Mouse (Mus musculus) limb, embryonic 10.5 days (tissue): ENCODE results near the gene Lipi. TPM values are rescaled to one million over a fixed set of nuclear protein-coding genes. Genes with fewer than 3 reads are reported as not detected.

ENCODE experiments used
- DNase-seq: peaks from one replicate; pipeline ENCODE4 v3.0.0-alpha.2; 2017; ENCODE audit warnings: low spot score
- H3K27ac ChIP-seq: fragments of 300-500 bp; sonication (generic); 2 replicates; pipeline ENCODE4 v1.5.1; 2016; ENCODE audit warnings: mild to moderate bottlenecking
- H3K27me3 ChIP-seq: fragments of 300-500 bp; sonication (generic); 2 replicates; pipeline ENCODE4 v1.6.1; 2016; ENCODE audit warnings: low read depth, mild to moderate bottlenecking; ENCODE audit not compliant: poor library complexity, severe bottlenecking
- H3K36me3 ChIP-seq: fragments of 300-500 bp; sonication (generic); 2 replicates; pipeline ENCODE4 v1.6.1; 2016; ENCODE audit warnings: mild to moderate bottlenecking, moderate library complexity
- H3K4me1 ChIP-seq: fragments of 300-500 bp; sonication (generic); 2 replicates; pipeline ENCODE4 v1.6.1; 2016
- H3K4me3 ChIP-seq: fragments of 300-500 bp; sonication (generic); 2 replicates; pipeline ENCODE4 v1.5.1; 2016; ENCODE audit warnings: mild to moderate bottlenecking, moderate library complexity
- H3K9me3 ChIP-seq: fragments of 300-500 bp; sonication (generic); replicated peaks from 2 replicates; pipeline ENCODE4 v1.6.1; 2016; ENCODE audit warnings: mild to moderate bottlenecking
- WGBS: fragments of 180-500 bp; shearing (Covaris S2); methylation state at CpG from one replicate; pipeline ENCODE4 v1.1.7; 2016; 5-methylcytosine and 5-hydroxymethylcytosine counted together
- polyA plus RNA-seq: library from polyadenylated mRNA; unstranded; fragments of >200 nt; fragmentation: Nextera tagmentation; extraction: Ambion mirVana; gene quantifications from 2 replicates; pipeline ENCODE4 v1.2.1, GENCODE M21; 2016

Gene Lipi
- polyA plus RNA-seq, result not detected in 2 replicates

DNA sequence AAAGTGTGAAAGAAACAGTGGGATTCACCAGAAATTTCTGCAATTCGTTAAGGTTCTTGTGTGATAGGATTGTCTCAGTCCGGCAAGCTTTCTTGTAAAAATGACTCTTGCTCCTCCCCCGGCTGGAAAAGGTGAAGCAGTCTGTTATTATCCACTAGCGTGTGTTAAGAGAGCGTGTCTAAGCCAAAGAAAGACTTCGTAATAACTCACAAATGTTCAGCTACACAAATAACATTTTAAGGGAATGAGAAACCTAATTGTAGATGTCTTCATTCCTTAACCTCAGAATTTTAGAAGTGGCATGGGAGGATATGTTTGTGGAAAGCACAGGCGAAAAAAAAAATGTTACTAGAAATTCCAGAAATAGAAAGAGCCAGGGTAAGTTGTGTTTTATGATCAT is at the start of gene Lipi:
Lipi (minus strand) TSS at position 101 of the 400 bp plus-strand sequence.
- no peak within 1 kb of the TSS for H3K4me3 ChIP-seq
- 90% methylated on average over 7 of the region's 7 CpGs for WGBS
- H3K27ac ChIP-seq, result no peak within 1 kb of the TSS
- DNase-seq, result no peak
- H3K36me3 ChIP-seq, result no peaks in the 10 kb centered on the region
- H3K9me3 ChIP-seq, result no peaks in the 10 kb centered on the region
- H3K27me3 ChIP-seq, result no peaks in the 10 kb centered on the region
- no peaks in the 10 kb centered on the region for H3K4me1 ChIP-seq

DNA sequence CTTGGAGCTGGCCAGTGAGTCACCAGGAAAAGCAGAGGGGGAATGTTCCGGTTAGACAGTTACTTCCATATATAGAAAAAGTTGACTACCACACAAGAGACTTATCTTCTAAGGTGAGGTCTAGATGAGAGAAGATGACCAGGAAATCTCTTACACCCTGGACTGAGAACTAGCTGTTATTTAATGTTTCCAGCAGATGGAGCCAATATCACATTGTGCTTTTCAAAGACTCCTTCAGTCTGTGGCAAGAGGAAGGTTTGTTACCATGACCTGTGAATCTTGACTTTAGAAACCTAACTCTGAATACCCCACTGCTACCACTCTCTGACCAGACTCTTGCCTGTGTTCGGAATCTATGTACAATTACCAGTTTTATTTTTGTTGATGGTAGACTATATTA is 42.0 kb upstream of the Lipi start:
- no peaks in the 10 kb centered on the region for H3K4me1 ChIP-seq
- H3K36me3 ChIP-seq, result no peaks in the 10 kb centered on the region
- H3K4me3 ChIP-seq, result no peak overlapping the region
- H3K27me3 ChIP-seq, result no peaks in the 10 kb centered on the region
- WGBS, result 91% methylated on average over 2 of the region's 2 CpGs
- H3K27ac ChIP-seq, result no peak overlapping the region
- no peak for DNase-seq
- H3K9me3 ChIP-seq, result no peaks in the 10 kb centered on the region

DNA sequence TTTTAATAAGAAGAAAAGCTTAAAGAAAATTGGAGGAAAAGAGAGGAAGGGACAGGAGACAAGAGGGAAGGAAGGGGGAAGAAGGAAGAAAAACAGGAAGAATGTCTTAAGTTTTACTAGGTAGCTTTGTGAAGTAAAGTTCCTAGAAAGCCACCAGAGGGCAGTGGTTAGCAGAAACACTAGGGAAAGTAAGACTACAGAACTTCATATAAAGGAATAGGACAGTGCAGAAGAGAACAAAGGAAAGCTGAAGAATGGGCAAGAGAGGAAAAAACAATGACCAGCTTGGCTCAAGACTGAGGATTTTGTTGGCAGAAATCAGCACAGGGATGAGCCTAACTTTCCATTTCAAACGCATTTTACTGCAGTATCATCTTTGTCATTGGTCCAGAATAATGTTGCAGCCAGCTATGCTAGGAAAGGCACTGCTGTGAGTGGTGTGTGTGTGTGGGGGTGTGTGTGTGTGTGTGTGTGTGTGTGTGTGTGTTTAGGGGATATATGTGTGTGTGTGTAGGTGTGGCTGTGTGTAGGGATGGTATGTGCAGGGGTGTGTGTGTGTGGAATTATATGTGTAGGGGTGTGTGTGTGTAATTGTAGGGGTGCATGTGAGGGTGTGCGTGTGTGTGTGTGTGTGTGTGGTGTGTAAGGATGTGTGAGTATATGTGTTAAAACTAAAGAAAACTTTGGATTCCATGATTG is 31.9 kb upstream of the Lipi start:
- Histone ChIP-seq H3K4me1 (peaks cover 8% of the 10 kb centered on the region; the same call in 1 of the 2 replicates), H3K9me3 (no peaks in the 10 kb centered on the region), H3K27me3 (no peaks in the 10 kb centered on the region), H3K36me3 (no peaks in the 10 kb centered on the region), H3K27ac (no peak overlapping the region), H3K4me3 (no peak overlapping the region)
- WGBS, result 72% methylated on average over 2 of the region's 2 CpGs
- no peak for DNase-seq

DNA sequence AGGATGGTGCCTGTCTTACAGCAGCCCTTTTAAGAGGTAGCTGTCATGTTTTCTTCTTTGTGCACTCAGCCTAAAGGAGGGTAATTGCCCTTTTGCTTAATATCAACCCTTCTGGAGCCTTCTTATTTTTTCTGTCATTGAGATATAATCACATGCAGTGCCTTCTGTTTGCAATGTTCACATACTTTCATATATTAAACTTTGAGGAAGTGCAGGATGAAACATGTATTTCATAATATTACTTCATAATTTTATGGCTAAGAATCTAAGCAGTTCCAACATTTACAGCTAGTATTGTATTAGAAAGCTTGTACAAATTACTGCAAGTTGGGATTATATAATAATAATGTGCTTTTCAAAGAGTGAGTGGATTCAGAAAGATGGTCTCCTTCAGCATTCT is 26.7 kb upstream of the Lipi start:
- Histone ChIP-seq H3K36me3 (no peaks in the 10 kb centered on the region), H3K9me3 (no peaks in the 10 kb centered on the region)

DNA sequence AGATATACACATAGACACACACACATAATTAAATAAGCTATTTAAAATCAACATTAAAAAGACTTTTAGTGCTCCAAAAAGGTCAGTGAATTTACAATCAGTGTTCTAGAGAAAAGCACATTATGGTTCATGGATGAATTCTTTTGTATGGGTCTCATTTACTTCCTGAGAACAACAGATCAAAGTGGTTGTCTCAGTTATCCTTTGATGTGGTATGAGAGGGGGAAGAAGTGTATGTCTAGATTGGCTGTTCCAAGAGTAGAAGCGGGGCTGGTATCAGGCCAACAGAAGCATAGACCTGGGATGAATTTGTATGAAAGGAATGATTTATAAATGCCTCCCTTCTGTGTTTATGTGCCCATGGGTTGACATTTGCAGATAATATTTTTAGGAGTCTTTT is 20.6 kb upstream of the Lipi start:
- WGBS, result 81% methylated on average over 1 of the region's 1 CpGs
- no peaks in the 10 kb centered on the region for H3K4me1 ChIP-seq
- DNase-seq, result no peak
- H3K27ac ChIP-seq, result no peak overlapping the region
- H3K36me3 ChIP-seq, result no peaks in the 10 kb centered on the region
- H3K4me3 ChIP-seq, result no peak overlapping the region
- H3K27me3 ChIP-seq, result no peaks in the 10 kb centered on the region
- no peaks in the 10 kb centered on the region for H3K9me3 ChIP-seq

More for the DNA sequence above, 26.7 kb upstream of the Lipi start:
- Histone ChIP-seq H3K4me3 (no peak overlapping the region), H3K27me3 (no peaks in the 10 kb centered on the region), H3K27ac (no peak overlapping the region), H3K4me1 (peaks cover 8% of the 10 kb centered on the region; the same call in 1 of the 2 replicates)
- no peak for DNase-seq

DNA sequence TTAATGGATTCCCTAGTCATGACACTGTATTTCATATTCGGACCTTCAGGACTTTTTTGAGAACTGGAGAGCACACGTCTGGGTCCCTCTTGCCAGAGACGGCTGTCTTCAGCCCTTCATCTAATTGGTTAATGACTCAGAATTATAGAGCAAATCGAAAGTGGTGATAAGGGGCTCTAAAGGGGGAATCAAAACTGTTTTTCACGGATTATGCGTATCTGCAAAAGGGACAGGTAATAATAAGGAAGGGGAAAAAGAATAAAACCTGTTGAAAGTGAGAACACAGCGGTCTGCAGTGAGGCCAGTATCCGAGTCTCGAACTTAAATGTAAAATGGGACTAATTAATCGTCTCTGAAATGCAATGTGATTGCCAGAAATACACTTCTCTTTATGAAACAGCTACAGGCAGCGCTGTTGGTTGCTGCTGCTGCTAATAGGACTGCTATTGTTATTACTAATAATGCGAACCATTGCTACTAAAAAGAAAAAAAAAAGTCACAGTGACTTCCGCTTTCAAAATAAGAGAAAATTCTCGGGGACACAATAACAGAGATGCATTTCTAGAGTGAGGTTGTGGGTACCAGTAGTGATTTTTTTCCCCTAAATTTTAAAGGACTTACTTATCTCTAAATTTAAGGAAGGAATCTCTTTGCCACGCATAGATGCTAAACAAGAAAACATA is 7.8 kb upstream of the Lipi start:
- WGBS, result 23% methylated on average over 15 of the region's 15 CpGs
- Histone ChIP-seq H3K9me3 (no peaks in the 10 kb centered on the region), H3K4me3 (peak overlapping the region; percentile 76), H3K36me3 (no peaks in the 10 kb centered on the region), H3K4me1 (peaks cover 7% of the 10 kb centered on the region), H3K27ac (no peak overlapping the region), H3K27me3 (peaks cover 18% of the 10 kb centered on the region)
- DNase-seq, result no peak

DNA sequence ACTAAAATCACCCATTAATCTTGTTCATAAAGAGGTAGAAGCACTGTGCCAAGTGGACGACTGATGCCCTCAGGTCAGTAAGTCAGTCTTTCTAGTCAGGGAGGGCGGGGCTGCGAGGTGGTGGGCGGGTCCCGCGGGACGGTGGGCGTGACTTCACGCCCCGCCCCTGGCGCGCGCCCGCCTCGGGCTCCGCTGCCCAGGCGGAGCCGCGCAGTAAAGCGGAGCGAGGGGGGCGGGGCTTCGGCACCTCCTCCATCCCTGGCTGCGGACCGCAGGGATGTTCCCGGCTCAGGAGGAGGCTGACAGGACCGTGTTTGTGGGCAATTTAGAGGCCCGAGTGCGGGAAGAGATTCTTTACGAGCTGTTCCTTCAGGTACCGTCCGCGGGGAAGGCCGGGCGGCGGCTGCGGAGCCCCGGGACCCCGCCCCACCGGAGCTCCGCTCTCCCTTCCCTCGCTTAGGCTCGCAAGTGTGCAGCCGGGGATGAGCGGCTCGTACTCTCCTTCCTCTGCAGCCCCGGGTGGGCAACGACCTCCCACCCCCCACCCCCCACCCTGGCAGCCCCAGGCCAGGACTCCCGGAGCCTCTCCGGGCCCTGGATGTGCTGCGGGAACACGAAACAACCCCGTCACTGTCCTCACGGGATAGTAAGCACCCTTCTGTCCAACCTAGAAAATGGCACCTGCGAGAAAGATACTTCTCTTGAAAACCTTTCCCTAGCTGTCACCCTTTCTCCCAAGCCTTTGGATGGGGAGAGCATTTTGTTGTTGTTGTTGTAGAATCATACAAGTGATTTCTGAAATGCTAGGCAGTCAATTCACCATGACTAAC is 7.0 kb upstream of the Lipi start, which contains the start of gene Rbm11:
Rbm11 (plus strand) TSS at position 174 of the 830 bp plus-strand sequence.
- Histone ChIP-seq H3K36me3 (no peaks in the 10 kb centered on the region), H3K4me1 (peaks cover 7% of the 10 kb centered on the region), H3K27me3 (peaks cover 18% of the 10 kb centered on the region), H3K27ac (peak within 1 kb of the TSS; percentile 50; the same call in 1 of the 2 replicates), H3K4me3 (peak within 1 kb of the TSS; percentile 76), H3K9me3 (no peaks in the 10 kb centered on the region)
- DNase-seq, result peak; percentile 85
- under 1% methylated on average over 55 of the region's 55 CpGs for WGBS

GRCm38 (mm10) chr16:75586466-75586865 is 605 bp upstream of the Lipi start:
- Histone ChIP-seq H3K27ac (no peak overlapping the region), H3K4me1 (no peaks in the 10 kb centered on the region), H3K4me3 (no peak overlapping the region), H3K9me3 (no peaks in the 10 kb centered on the region), H3K36me3 (no peaks in the 10 kb centered on the region), H3K27me3 (no peaks in the 10 kb centered on the region)
- no peak for DNase-seq
- WGBS, result 35% methylated on average over 3 of the region's 3 CpGs

GRCm38 (mm10) chr16:75582279-75582678 is 3.6 kb downstream of the Lipi start:
- 48% methylated on average over 5 of the region's 5 CpGs for WGBS
- no peaks in the 10 kb centered on the region for H3K9me3 ChIP-seq
- no peak overlapping the region for H3K4me3 ChIP-seq
- no peak overlapping the region for H3K27ac ChIP-seq
- no peaks in the 10 kb centered on the region for H3K4me1 ChIP-seq
- H3K27me3 ChIP-seq, result no peaks in the 10 kb centered on the region
- DNase-seq, result no peak
- H3K36me3 ChIP-seq, result no peaks in the 10 kb centered on the region

DNA sequence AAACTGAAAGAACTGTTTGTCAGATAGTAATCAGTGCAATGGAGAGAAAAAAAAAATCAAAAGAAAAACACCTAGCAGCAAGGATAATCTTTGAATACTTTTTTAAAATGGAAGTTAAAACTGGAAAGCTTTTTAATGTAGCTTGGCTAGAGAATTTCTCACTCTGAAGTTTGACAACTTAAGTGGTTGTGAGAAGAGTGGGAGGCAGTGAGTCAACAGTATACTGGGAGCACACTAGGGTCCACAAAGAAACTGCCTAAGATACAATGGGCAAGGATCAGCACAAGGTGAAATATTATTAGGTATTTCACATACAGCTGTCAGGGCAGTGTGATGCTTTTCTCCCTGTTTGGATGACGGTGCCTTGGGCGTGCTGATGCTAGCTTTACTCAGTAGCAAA is 23.0 kb downstream of the Lipi start:
- H3K36me3 ChIP-seq, result no peaks in the 10 kb centered on the region
- 93% methylated on average over 2 of the region's 2 CpGs for WGBS
- H3K4me1 ChIP-seq, result no peaks in the 10 kb centered on the region
- no peak overlapping the region for H3K27ac ChIP-seq
- no peak for DNase-seq
- H3K4me3 ChIP-seq, result no peak overlapping the region
- H3K9me3 ChIP-seq, result no peaks in the 10 kb centered on the region
- no peaks in the 10 kb centered on the region for H3K27me3 ChIP-seq

DNA sequence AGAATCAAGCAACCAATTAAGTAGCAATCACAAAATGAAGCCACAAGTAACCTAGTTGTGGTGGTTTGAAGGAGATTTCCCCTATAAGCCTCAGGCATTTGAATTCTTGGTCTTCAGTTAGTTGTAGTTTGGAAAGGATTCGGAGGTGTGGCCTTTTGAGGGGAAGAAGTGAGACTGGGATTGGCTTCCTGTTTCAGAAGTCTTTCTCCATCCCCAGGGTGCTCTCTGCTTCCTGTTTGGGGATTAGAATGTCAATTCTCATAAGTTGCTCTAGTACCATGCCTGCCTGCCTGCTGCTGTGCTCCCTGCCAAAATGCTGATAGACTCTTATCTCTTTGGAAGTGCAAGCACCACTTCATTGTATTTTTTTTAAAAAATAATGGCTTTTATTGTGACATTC is 40.6 kb downstream of the Lipi start:
- WGBS, result 86% methylated on average over 1 of the region's 1 CpGs
- DNase-seq, result no peak
- Histone ChIP-seq H3K9me3 (no peaks in the 10 kb centered on the region), H3K27me3 (no peaks in the 10 kb centered on the region), H3K4me3 (no peak overlapping the region), H3K4me1 (no peaks in the 10 kb centered on the region), H3K27ac (no peak overlapping the region), H3K36me3 (no peaks in the 10 kb centered on the region)

- Histone ChIP-seq H3K4me1 (no peaks in the 10 kb centered on the region), H3K9me3 (no peaks in the 10 kb centered on the region), H3K27ac (no peak overlapping the region), H3K4me3 (no peak overlapping the region), H3K36me3 (no peaks in the 10 kb centered on the region), H3K27me3 (no peaks in the 10 kb centered on the region)
- WGBS, result 85% methylated on average over 7 of the region's 7 CpGs
- DNase-seq, result no peak
These were observed 47.9 kb downstream of the Lipi start for GRCm38 (mm10) chr16:75537784-75538565.
